Mouse (Mus musculus): ENCODE results near the gene Map3k21. TPM values are rescaled to one million over a fixed set of nuclear protein-coding genes. Genes with fewer than 3 reads are reported as not detected.

The Map3k21 gene
- total and polyA plus RNA-seq, 3 experiments, result not detected

GRCm38 (mm10) chr8:125911229-125911580 is 955 bp downstream of the Map3k21 start:
- dilution Hi-C loops (cut with MboI; ENCODE audit: extremely low pct_ligation_motif_present, extremely low pct_unique_long_range_greater_than_20kb, low sequenced_read_pairs), result no loop called here
- Histone ChIP-seq H3K4me1 (ENCODE audit: control insufficient read depth in 1 of 2, insufficient read depth in 2 of 2) (no peaks in the 10 kb centered on the region), H3K4me2 (ENCODE audit: insufficient read depth, low read depth, poor library complexity, severe bottlenecking) (no peak overlapping the region), H3K27me3 (replicated peaks) (peaks cover 3% of the 10 kb centered on the region), H3K79me2 (replicated peaks; ENCODE audit: control insufficient read depth, extremely low read depth, insufficient read depth, poor library complexity, severe bottlenecking) (no peaks in the 10 kb centered on the region), H3K4me3 (replicated peaks in 1 of 3; ENCODE audit: low read depth in 2 of 3, low read length in 2 of 3, poor library complexity in 1 of 3) (no peak overlapping the region), H3K36me3 (replicated peaks in 1 of 2; ENCODE audit: control insufficient read depth in 1 of 2, insufficient read depth in 1 of 2, low read length in 1 of 2) (no peaks in the 10 kb centered on the region), H3K9ac (ENCODE audit: insufficient read depth, low read depth) (no peak overlapping the region), H3K27ac (ENCODE audit: insufficient read depth, low read depth) (no peak overlapping the region), H3K9me3 (replicated peaks; ENCODE audit: low read length) (peaks cover 17% of the 10 kb centered on the region)
- in situ Hi-C loops (cut with MboI; ENCODE audit: low pct_ligation_motif_present, low pct_unique_long_range_greater_than_20kb, low sequenced_read_pairs), result no loop called here
- DNase-seq (ENCODE audit: extremely low read depth), result no peak
- no peak for TF ChIP-seq ZKSCAN1 (IDR thresholded peaks at IDR 0.05; ENCODE audit: borderline replicate concordance, low read depth, low read length)
- TF ChIP-seq IRF4 (IDR thresholded peaks at IDR 0.05; ENCODE audit: low read depth, low read length), result no peak

DNA sequence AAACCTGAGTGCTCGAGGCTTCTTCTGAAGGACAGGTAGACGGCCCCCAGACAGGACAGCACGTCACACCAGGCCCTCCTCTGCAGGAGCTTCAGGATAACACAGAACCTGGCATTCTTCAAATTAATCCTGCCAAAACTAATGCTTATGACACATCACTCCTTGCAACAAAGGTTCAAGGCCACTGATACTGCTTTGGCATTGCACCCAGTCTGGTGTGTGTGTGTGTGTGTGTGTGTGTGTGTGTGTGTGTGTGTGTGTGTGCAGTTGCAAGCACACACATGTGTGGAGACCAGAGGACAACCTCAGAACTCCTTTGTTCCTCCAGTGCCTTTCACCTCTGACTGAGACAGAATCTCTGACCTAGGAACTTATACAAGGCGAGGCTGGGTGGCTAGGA is 3.0 kb downstream of the Map3k21 start:
- TF ChIP-seq ZNF384 (IDR thresholded peaks at IDR 0.05; ENCODE audit: low read depth, low read length) (no peak), GABPA (IDR thresholded peaks at IDR 0.05; ENCODE audit: insufficient replicate concordance, low read depth, low read length) (no peak), CHD2 (IDR thresholded peaks at IDR 0.05; ENCODE audit: low read length) (no peak), USF2 (conservative IDR thresholded peaks at IDR 0.05; ENCODE audit: low read depth, low read length) (no peak), UBTF (IDR thresholded peaks at IDR 0.05; ENCODE audit: low read depth, low read length) (no peak), POLR2A (IDR thresholded peaks at IDR 0.05; ENCODE audit: low read depth, low read length) (no peak), MAFK (IDR thresholded peaks at IDR 0.05; ENCODE audit: insufficient replicate concordance, low read length) (no peak), EP300 (IDR thresholded peaks at IDR 0.05; ENCODE audit: low read length) (no peak)
- Histone ChIP-seq H3K9ac (ENCODE audit: insufficient read depth, low read depth) (no peak overlapping the region), H3K4me3 (replicated peaks in 1 of 3; ENCODE audit: low read depth in 2 of 3, low read length in 2 of 3, poor library complexity in 1 of 3) (no peak overlapping the region), H3K4me2 (ENCODE audit: insufficient read depth, low read depth, poor library complexity, severe bottlenecking) (no peak overlapping the region), H3K27me3 (replicated peaks) (peaks cover 15% of the 10 kb centered on the region), H3K9me3 (replicated peaks; ENCODE audit: low read length) (peaks cover 14% of the 10 kb centered on the region), H3K27ac (ENCODE audit: insufficient read depth, low read depth) (no peak overlapping the region), H3K4me1 (ENCODE audit: control insufficient read depth in 1 of 2, insufficient read depth in 2 of 2) (no peaks in the 10 kb centered on the region), H3K79me2 (replicated peaks; ENCODE audit: control insufficient read depth, extremely low read depth, insufficient read depth, poor library complexity, severe bottlenecking) (no peaks in the 10 kb centered on the region), H3K36me3 (replicated peaks in 1 of 2; ENCODE audit: control insufficient read depth in 1 of 2, insufficient read depth in 1 of 2, low read length in 1 of 2) (no peaks in the 10 kb centered on the region)
- in situ Hi-C loops (cut with MboI; ENCODE audit: low pct_ligation_motif_present, low pct_unique_long_range_greater_than_20kb, low sequenced_read_pairs), result no loop called here
- no peak for DNase-seq (ENCODE audit: extremely low read depth)
- dilution Hi-C loops (cut with MboI; ENCODE audit: extremely low pct_ligation_motif_present, extremely low pct_unique_long_range_greater_than_20kb, low sequenced_read_pairs), result no loop called here

GRCm38 (mm10) chr8:125914386-125914785 is 4.1 kb downstream of the Map3k21 start:
- Histone ChIP-seq H3K9ac (ENCODE audit: insufficient read depth, low read depth) (no peak overlapping the region), H3K36me3 (replicated peaks in 1 of 2; ENCODE audit: control insufficient read depth in 1 of 2, insufficient read depth in 1 of 2, low read length in 1 of 2) (no peaks in the 10 kb centered on the region), H3K79me2 (replicated peaks; ENCODE audit: control insufficient read depth, extremely low read depth, insufficient read depth, poor library complexity, severe bottlenecking) (no peaks in the 10 kb centered on the region), H3K27ac (ENCODE audit: insufficient read depth, low read depth) (no peak overlapping the region), H3K4me3 (replicated peaks in 1 of 3; ENCODE audit: low read depth in 2 of 3, low read length in 2 of 3, poor library complexity in 1 of 3) (no peak overlapping the region), H3K9me3 (replicated peaks; ENCODE audit: low read length) (peaks cover 14% of the 10 kb centered on the region), H3K4me1 (ENCODE audit: control insufficient read depth in 1 of 2, insufficient read depth in 2 of 2) (no peaks in the 10 kb centered on the region), H3K27me3 (replicated peaks) (peaks cover 27% of the 10 kb centered on the region), H3K4me2 (ENCODE audit: insufficient read depth, low read depth, poor library complexity, severe bottlenecking) (no peak overlapping the region)
- TF ChIP-seq EP300 (IDR thresholded peaks at IDR 0.05; ENCODE audit: low read length) (no peak), NRF1 (IDR thresholded peaks at IDR 0.05; ENCODE audit: low read depth, low read length) (no peak), ZMIZ1 (IDR thresholded peaks at IDR 0.05; ENCODE audit: low read depth, low read length) (no peak), ZC3H11A (IDR thresholded peaks at IDR 0.05; ENCODE audit: low read depth, low read length) (no peak), CHD2 (IDR thresholded peaks at IDR 0.05; ENCODE audit: low read length) (no peak), MEF2A (IDR thresholded peaks at IDR 0.05; ENCODE audit: borderline replicate concordance, low read depth, low read length) (no peak), POLR2AphosphoS2 (IDR thresholded peaks at IDR 0.05; ENCODE audit: low read depth, low read length) (no peak), MXI1 (IDR thresholded peaks at IDR 0.05; ENCODE audit: low read depth, low read length) (no peak), IRF4 (IDR thresholded peaks at IDR 0.05; ENCODE audit: low read depth, low read length) (no peak), MAFK (IDR thresholded peaks at IDR 0.05; ENCODE audit: insufficient replicate concordance, low read length) (no peak), MAX (IDR thresholded peaks at IDR 0.05; ENCODE audit: low read length) (no peak), GABPA (IDR thresholded peaks at IDR 0.05; ENCODE audit: insufficient replicate concordance, low read depth, low read length) (no peak), BHLHE40 (IDR thresholded peaks at IDR 0.05; ENCODE audit: low read depth, low read length) (no peak), TCF12 (IDR thresholded peaks at IDR 0.05; ENCODE audit: low read depth, low read length) (no peak), NELFE (IDR thresholded peaks at IDR 0.05; ENCODE audit: low read depth, low read length) (no peak), JUND (conservative IDR thresholded peaks at IDR 0.05; ENCODE audit: low read depth, low read length) (no peak), CTCF (conservative IDR thresholded peaks at IDR 0.05 in 1 of 2, IDR thresholded peaks at IDR 0.05 in 1 of 2; ENCODE audit: low read depth in 2 of 2, low read length in 2 of 2) (no peak), ZNF384 (IDR thresholded peaks at IDR 0.05; ENCODE audit: low read depth, low read length) (no peak)
- dilution Hi-C loops (cut with MboI; ENCODE audit: extremely low pct_ligation_motif_present, extremely low pct_unique_long_range_greater_than_20kb, low sequenced_read_pairs) (no loop called here), in situ Hi-C loops (cut with MboI; ENCODE audit: low pct_ligation_motif_present, low pct_unique_long_range_greater_than_20kb, low sequenced_read_pairs) (no loop called here)
- DNase-seq (ENCODE audit: extremely low read depth), result no peak
